Mouse (Mus musculus) olfactory bulb, adult 2 months (tissue): ENCODE measurements around the gene Plekhg3.

Experiments
- CTCF ChIP-seq: fragments of 200-500 bp; IDR thresholded peaks from 2 replicates; pipeline ENCODE4 v1.5.1; 2012; ENCODE audit warnings: low read depth, mild to moderate bottlenecking, low read length, moderate library complexity; ENCODE audit not compliant: insufficient read depth
- POLR2A ChIP-seq: fragments of 200-500 bp; IDR thresholded peaks from 2 replicates; pipeline ENCODE4 v1.6.1; 2012; ENCODE audit warnings: mild to moderate bottlenecking, low read depth, low read length, moderate library complexity; ENCODE audit not compliant: insufficient read depth

- TF ChIP-seq POLR2A (no peak), CTCF (no peak)
These were observed 46.1 kb downstream of the Plekhg3 start for GRCm38 (mm10) chr12:76576806-76577205.
